ENCODE assay signal across 12 mouse cellular contexts in the genomic region with DNA sequence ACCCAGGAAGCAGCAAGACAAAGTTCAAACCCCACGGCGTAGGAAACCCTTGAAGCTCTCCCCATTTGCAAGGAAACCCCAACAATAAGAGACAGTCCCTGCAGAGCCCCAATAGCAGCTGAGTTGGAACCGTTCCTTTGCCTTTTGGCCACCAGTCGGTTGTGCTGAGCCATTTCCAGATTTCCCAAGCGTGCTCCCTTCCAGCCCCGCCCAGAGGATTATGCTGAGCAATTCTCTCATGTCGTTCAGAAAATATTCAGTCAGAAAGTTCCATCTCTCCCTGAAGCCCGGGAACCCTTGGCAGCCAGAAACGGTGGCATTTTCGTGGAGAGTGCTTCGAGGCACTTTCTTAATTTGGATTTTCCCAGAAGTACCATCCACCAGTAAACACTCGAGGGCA.
DNase-seq lines count a peak whose midpoint lies in the region; ATAC-seq lines count a peak whose summit lies in the region.
"Had no signal": no experiment of that assay in that cellular context is flagged by ENCODE, and none has a peak within 500 bp of the region (broad histone marks: within the 10 kb centered on the region; RNA-seq: fewer than 3 reads in every experiment).

No protein-coding gene starts in this region.

- no peak overlapping the region for H3K4me3 ChIP-seq in heart, embryonic 10.5 days
- no peak overlapping the region for H3K4me3 ChIP-seq in midbrain, embryonic 14.5 days (replicated peaks; ENCODE audit: low read depth, low read length)

- intact Hi-C loops in heart, postnatal 14 days (cut with DNase I): no loop called here

- WGBS in heart, embryonic 10.5 days: 76% methylated on average over 12 of the region's 12 CpGs
- WGBS in midbrain, embryonic 14.5 days: 79% methylated on average over 12 of the region's 12 CpGs

- H3K4me1 ChIP-seq in heart, embryonic 10.5 days: no peaks in the 10 kb centered on the region
- no peaks in the 10 kb centered on the region for H3K4me1 ChIP-seq in midbrain, embryonic 14.5 days (ENCODE audit: control insufficient read depth, insufficient read depth, low read length)

- H3K27me3 ChIP-seq in heart, embryonic 10.5 days (ENCODE audit: insufficient read depth, poor library complexity, severe bottlenecking): peaks cover 11% of the 10 kb centered on the region; the same call in 1 of the 2 replicates
- H3K27me3 ChIP-seq in midbrain, embryonic 14.5 days (ENCODE audit: control insufficient read depth, insufficient read depth, low read length): no peaks in the 10 kb centered on the region

- H3K36me3 ChIP-seq in heart, embryonic 10.5 days: no peaks in the 10 kb centered on the region
- H3K36me3 ChIP-seq in midbrain, embryonic 14.5 days (ENCODE audit: control insufficient read depth, insufficient read depth, low read length): no peaks in the 10 kb centered on the region

- peak; percentile 36 to 45 for DNase-seq in heart, adult 18-20 months
- DNase-seq in heart, embryonic 10.5 days (ENCODE audit: low spot score): no peak
- DNase-seq in urinary bladder, postnatal 36 days (ENCODE audit: low spot score in 2 of 2): peak; percentile 1 to 17
- DNase-seq in urinary bladder, postnatal 10 days (ENCODE audit: low spot score): no peak
- peak; percentile 9 to 16 for DNase-seq in heart, postnatal 14 days
- DNase-seq in right cerebral cortex, postnatal 36 days (ENCODE audit: low spot score in 2 of 2): no peak
- DNase-seq in midbrain, embryonic 14.5 days: no peak
- DNase-seq in frontal cortex, postnatal 36 days (ENCODE audit: low spot score in 2 of 2): no peak
- DNase-seq: lung, embryonic 14.5 days; right cerebral cortex, adult 18-20 months had no signal

- no peak overlapping the region for H3K9ac ChIP-seq in midbrain, embryonic 14.5 days (replicated peaks; ENCODE audit: low read length)
- H3K9ac ChIP-seq: lung, embryonic 14.5 days had no signal

- H3K27ac ChIP-seq in heart, embryonic 10.5 days: no peak overlapping the region
- no peak overlapping the region for H3K27ac ChIP-seq in midbrain, embryonic 14.5 days (replicated peaks; ENCODE audit: low read depth, low read length)

- no peaks in the 10 kb centered on the region for H3K9me3 ChIP-seq in heart, embryonic 10.5 days
- H3K9me3 ChIP-seq in midbrain, embryonic 14.5 days (ENCODE audit: control insufficient read depth, low read length): no peaks in the 10 kb centered on the region

- ATAC-seq in midbrain, embryonic 14.5 days (ENCODE audit: low FRiP score, low TSS enrichment): no peak
- ATAC-seq: CD4-positive, CD25-positive, alpha-beta regulatory T cell, adult 4 months; inflammation-experienced regulatory T-cells, adult 6 months had no signal

- no peak overlapping the region for H3K4me2 ChIP-seq in midbrain, embryonic 14.5 days (ENCODE audit: low read length)
- H3K4me2 ChIP-seq: lung, embryonic 14.5 days had no signal

Comparison
In these comparisons a context has a peak if more than half of its experiments do, and no peak if none do; other contexts are left out.
1. DNase-seq: peak in heart, adult 18-20 months (2 of 2), urinary bladder, postnatal 36 days (2 of 2) and heart, postnatal 14 days (2 of 2); none in heart, embryonic 10.5 days (single experiment), urinary bladder, postnatal 10 days (single experiment), right cerebral cortex, postnatal 36 days (0 of 2), midbrain, embryonic 14.5 days (single experiment) and frontal cortex, postnatal 36 days (0 of 2).